Mouse (Mus musculus): Measurements from ENCODE around the gene Caln1. TPM values are rescaled to one million over a fixed set of nuclear protein-coding genes. Genes with fewer than 3 reads are reported as not detected.

The Caln1 gene
- total and polyA plus RNA-seq, 3 experiments: not detected

GRCm38 (mm10) chr5:130854430-130854829 lies 485.2 kb downstream of the Caln1 start:
- Histone ChIP-seq H3K79me2 (ENCODE audit: control insufficient read depth, insufficient read depth, low read length, poor library complexity) (no peaks in the 10 kb centered on the region), H3K4me3 (ENCODE audit: control insufficient read depth in 1 of 2, insufficient read depth in 1 of 2, low read depth in 2 of 2, low read length in 2 of 2) (no peak overlapping the region), H3K9ac (ENCODE audit: control insufficient read depth, low read depth, low read length, poor library complexity, severe bottlenecking) (no peak overlapping the region), H3K27me3 (ENCODE audit: control insufficient read depth in 1 of 2, insufficient read depth in 2 of 2, low read length in 2 of 2) (no peaks in the 10 kb centered on the region), H3K36me3 (ENCODE audit: control insufficient read depth in 1 of 2, insufficient read depth in 2 of 2, low read length in 2 of 2) (no peaks in the 10 kb centered on the region), H3K27ac (ENCODE audit: control insufficient read depth, low read depth, low read length) (no peak overlapping the region), H3K9me3 (replicated peaks; ENCODE audit: insufficient read depth, low read length) (no peaks in the 10 kb centered on the region), H3K4me1 (ENCODE audit: control insufficient read depth in 1 of 2, insufficient read depth in 2 of 2, low read length in 2 of 2) (no peaks in the 10 kb centered on the region)
- TF ChIP-seq MAZ (IDR thresholded peaks at IDR 0.05; ENCODE audit: low read depth, low read length): no peak
- TF ChIP-seq E2F4 (IDR thresholded peaks at IDR 0.05; ENCODE audit: borderline replicate concordance, low read depth, low read length): no peak
- TF ChIP-seq GABPA (IDR thresholded peaks at IDR 0.05; ENCODE audit: low read depth, low read length): no peak
- TF ChIP-seq POLR2AphosphoS5 (IDR thresholded peaks at IDR 0.05; ENCODE audit: borderline replicate concordance, low read depth, low read length): no peak
- TF ChIP-seq RCOR1 (IDR thresholded peaks at IDR 0.05; ENCODE audit: low read depth, low read length): no peak
- no peak for TF ChIP-seq TAL1 (IDR thresholded peaks at IDR 0.05; ENCODE audit: low read length)
- no peak for TF ChIP-seq NELFE (IDR thresholded peaks at IDR 0.05; ENCODE audit: low read depth, low read length)
- TF ChIP-seq CHD2 (IDR thresholded peaks at IDR 0.05; ENCODE audit: low read length): no peak
- no peak for TF ChIP-seq CTCF (IDR thresholded peaks at IDR 0.05 in 2 of 3, conservative IDR thresholded peaks at IDR 0.05 in 1 of 3; ENCODE audit: control insufficient read depth in 1 of 3, insufficient read depth in 1 of 3, low read depth in 2 of 3, low read length in 3 of 3, poor library complexity in 1 of 3, severe bottlenecking in 1 of 3)
- TF ChIP-seq ZMIZ1 (IDR thresholded peaks at IDR 0.05; ENCODE audit: low read depth, low read length): no peak
- no peak for TF ChIP-seq ZNF384 (IDR thresholded peaks at IDR 0.05; ENCODE audit: low read depth, low read length)
- TF ChIP-seq USF2 (IDR thresholded peaks at IDR 0.05; ENCODE audit: borderline replicate concordance in 1 of 2, insufficient read depth in 1 of 2, low read depth in 1 of 2, low read length in 2 of 2): no peak
- TF ChIP-seq MYC (IDR thresholded peaks at IDR 0.05; ENCODE audit: low read depth, low read length): no peak
- TF ChIP-seq RAD21 (IDR thresholded peaks at IDR 0.05; ENCODE audit: low read depth, low read length): no peak
- TF ChIP-seq ETS1 (IDR thresholded peaks at IDR 0.05; ENCODE audit: low read depth, low read length): no peak
- DNase-seq (ENCODE audit: low read depth, low spot score): no peak

GRCm38 (mm10) chr5:130858148-130858547 lies 488.9 kb downstream of the Caln1 start:
- Histone ChIP-seq H3K27me3 (ENCODE audit: control insufficient read depth in 1 of 2, insufficient read depth in 2 of 2, low read length in 2 of 2) (no peaks in the 10 kb centered on the region), H3K36me3 (ENCODE audit: control insufficient read depth in 1 of 2, insufficient read depth in 2 of 2, low read length in 2 of 2) (no peaks in the 10 kb centered on the region), H3K4me1 (ENCODE audit: control insufficient read depth in 1 of 2, insufficient read depth in 2 of 2, low read length in 2 of 2) (no peaks in the 10 kb centered on the region), H3K9me3 (replicated peaks; ENCODE audit: insufficient read depth, low read length) (no peaks in the 10 kb centered on the region), H3K4me3 (ENCODE audit: control insufficient read depth in 1 of 2, insufficient read depth in 1 of 2, low read depth in 2 of 2, low read length in 2 of 2) (no peak overlapping the region), H3K79me2 (ENCODE audit: control insufficient read depth, insufficient read depth, low read length, poor library complexity) (no peaks in the 10 kb centered on the region), H3K27ac (ENCODE audit: control insufficient read depth, low read depth, low read length) (no peak overlapping the region), H3K9ac (ENCODE audit: control insufficient read depth, low read depth, low read length, poor library complexity, severe bottlenecking) (no peak overlapping the region)
- TF ChIP-seq CTCF (IDR thresholded peaks at IDR 0.05 in 2 of 3, conservative IDR thresholded peaks at IDR 0.05 in 1 of 3; ENCODE audit: control insufficient read depth in 1 of 3, insufficient read depth in 1 of 3, low read depth in 2 of 3, low read length in 3 of 3, poor library complexity in 1 of 3, severe bottlenecking in 1 of 3) (peak; percentile 65 to 73 (median 67)), RAD21 (IDR thresholded peaks at IDR 0.05; ENCODE audit: low read depth, low read length) (peak; percentile 63), TBP (IDR thresholded peaks at IDR 0.05; ENCODE audit: low read depth, low read length) (no peak), EP300 (IDR thresholded peaks at IDR 0.05; ENCODE audit: low read depth in 1 of 2, low read length in 2 of 2) (no peak), ELF1 (IDR thresholded peaks at IDR 0.05; ENCODE audit: low read depth, low read length) (no peak), ZC3H11A (IDR thresholded peaks at IDR 0.05; ENCODE audit: low read depth, low read length) (peak; percentile 29; the same call in 1 of the 2 replicates), ZKSCAN1 (IDR thresholded peaks at IDR 0.05; ENCODE audit: low read depth, low read length) (no peak), SMC3 (IDR thresholded peaks at IDR 0.05; ENCODE audit: low read depth, low read length) (peak; percentile 53)
- DNase-seq (ENCODE audit: low read depth, low spot score): peak; percentile 46
